Mouse (Mus musculus): ENCODE results near the gene Osbp2. TPM values are rescaled to one million over a fixed set of nuclear protein-coding genes. Genes with fewer than 3 reads are reported as not detected.

Gene Osbp2
- polyA plus RNA-seq, 1 experiment from 2014 or later, result 0.93 TPM

- WGBS, result 78% methylated on average over 15 of the region's 15 CpGs
- DNase-seq (ENCODE audit: low spot score), result no peak
- H3K27me3 ChIP-seq (replicated peaks; ENCODE audit: control insufficient read depth, insufficient read depth, low read length), result no peaks in the 10 kb centered on the region
These were observed 14.0 kb downstream of the Osbp2 start for GRCm38 (mm10) chr11:3849469-3850314.

DNA sequence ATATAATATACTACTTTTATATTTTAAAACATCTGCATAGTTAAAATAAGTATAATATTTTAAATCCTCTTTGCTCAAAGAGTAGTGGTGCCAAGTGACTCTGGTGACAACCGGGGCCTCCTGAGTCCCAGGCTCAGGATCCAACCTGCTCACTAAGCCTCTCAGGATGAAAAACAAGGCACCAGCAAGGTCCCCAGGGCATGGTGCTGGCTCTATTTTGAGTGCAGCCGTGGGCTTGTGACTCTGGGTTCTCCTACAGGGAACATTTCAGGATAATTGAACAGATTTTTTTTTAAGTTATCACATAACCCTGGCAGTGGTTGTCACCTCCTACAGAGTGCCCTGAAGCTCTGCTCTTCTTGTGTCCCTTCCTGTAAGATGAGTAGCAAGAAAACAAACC lies 17.4 kb downstream of the Osbp2 start:
- H3K4me3 ChIP-seq (ENCODE audit: low read depth, low read length), result no peak overlapping the region
- H3K4me2 ChIP-seq (ENCODE audit: low read depth, low read length), result no peak overlapping the region
- H3K4me1 ChIP-seq (ENCODE audit: control insufficient read depth, insufficient read depth, low read length), result 0 out of 2 replicates have a peak, but pooled peaks cover 2% of the 10 kb centered on the region
- no peak overlapping the region for H3K27ac ChIP-seq (replicated peaks; ENCODE audit: low read depth, low read length)
- WGBS, result 42% methylated on average over 2 of the region's 2 CpGs
- no peaks in the 10 kb centered on the region for H3K27me3 ChIP-seq (replicated peaks; ENCODE audit: control insufficient read depth, insufficient read depth, low read length)
- no peaks in the 10 kb centered on the region for H3K36me3 ChIP-seq (ENCODE audit: control insufficient read depth, insufficient read depth, low read length)
- H3K9me3 ChIP-seq (ENCODE audit: control insufficient read depth, low read length), result no peaks in the 10 kb centered on the region
- no peak overlapping the region for H3K9ac ChIP-seq (ENCODE audit: low read depth, low read length)
- DNase-seq (ENCODE audit: low spot score) (no peak), ATAC-seq (ENCODE audit: low read depth) (peak; percentile 55; the same call in 1 of the 2 replicates)

More at GRCm38 (mm10) chr11:3849469-3850314, 14.0 kb downstream of the Osbp2 start:
- no peak for ATAC-seq (ENCODE audit: low read depth)
- Histone ChIP-seq H3K4me3 (ENCODE audit: low read depth, low read length) (no peak overlapping the region), H3K9me3 (ENCODE audit: control insufficient read depth, low read length) (no peaks in the 10 kb centered on the region), H3K9ac (ENCODE audit: low read depth, low read length) (no peak overlapping the region), H3K36me3 (ENCODE audit: control insufficient read depth, insufficient read depth, low read length) (no peaks in the 10 kb centered on the region), H3K4me1 (ENCODE audit: control insufficient read depth, insufficient read depth, low read length) (0 out of 2 replicates have a peak, but pooled peaks cover 2% of the 10 kb centered on the region), H3K4me2 (ENCODE audit: low read depth, low read length) (no peak overlapping the region), H3K27ac (replicated peaks; ENCODE audit: low read depth, low read length) (no peak overlapping the region)

GRCm38 (mm10) chr11:3843943-3844734 lies 19.6 kb downstream of the Osbp2 start:
- H3K4me2 ChIP-seq (ENCODE audit: low read depth, low read length), result no peak overlapping the region
- WGBS, result 74% methylated on average over 17 of the region's 17 CpGs
- no peaks in the 10 kb centered on the region for H3K36me3 ChIP-seq (ENCODE audit: control insufficient read depth, insufficient read depth, low read length)
- ATAC-seq (ENCODE audit: low read depth), result no peak
- DNase-seq (ENCODE audit: low spot score), result no peak
- H3K27me3 ChIP-seq (replicated peaks; ENCODE audit: control insufficient read depth, insufficient read depth, low read length), result no peaks in the 10 kb centered on the region
- no peaks in the 10 kb centered on the region for H3K9me3 ChIP-seq (ENCODE audit: control insufficient read depth, low read length)
- H3K4me1 ChIP-seq (ENCODE audit: control insufficient read depth, insufficient read depth, low read length), result no peaks in the 10 kb centered on the region
- no peak overlapping the region for H3K4me3 ChIP-seq (ENCODE audit: low read depth, low read length)
- H3K27ac ChIP-seq (replicated peaks; ENCODE audit: low read depth, low read length), result no peak overlapping the region
- no peak overlapping the region for H3K9ac ChIP-seq (ENCODE audit: low read depth, low read length)

GRCm38 (mm10) chr11:3835271-3835670 lies 28.4 kb downstream of the Osbp2 start:
- H3K36me3 ChIP-seq (ENCODE audit: control insufficient read depth, insufficient read depth, low read length), result no peaks in the 10 kb centered on the region
- no peaks in the 10 kb centered on the region for H3K27me3 ChIP-seq (replicated peaks; ENCODE audit: control insufficient read depth, insufficient read depth, low read length)
- H3K9ac ChIP-seq (ENCODE audit: low read depth, low read length), result no peak overlapping the region
- H3K9me3 ChIP-seq (ENCODE audit: control insufficient read depth, low read length), result no peaks in the 10 kb centered on the region
- H3K27ac ChIP-seq (replicated peaks; ENCODE audit: low read depth, low read length), result no peak overlapping the region
- 62% methylated on average over 4 of the region's 4 CpGs for WGBS
- no peak overlapping the region for H3K4me2 ChIP-seq (ENCODE audit: low read depth, low read length)
- DNase-seq (ENCODE audit: low spot score) (no peak), ATAC-seq (ENCODE audit: low read depth) (no peak)
- H3K4me1 ChIP-seq (ENCODE audit: control insufficient read depth, insufficient read depth, low read length), result no peaks in the 10 kb centered on the region
- H3K4me3 ChIP-seq (ENCODE audit: low read depth, low read length), result no peak overlapping the region

DNA sequence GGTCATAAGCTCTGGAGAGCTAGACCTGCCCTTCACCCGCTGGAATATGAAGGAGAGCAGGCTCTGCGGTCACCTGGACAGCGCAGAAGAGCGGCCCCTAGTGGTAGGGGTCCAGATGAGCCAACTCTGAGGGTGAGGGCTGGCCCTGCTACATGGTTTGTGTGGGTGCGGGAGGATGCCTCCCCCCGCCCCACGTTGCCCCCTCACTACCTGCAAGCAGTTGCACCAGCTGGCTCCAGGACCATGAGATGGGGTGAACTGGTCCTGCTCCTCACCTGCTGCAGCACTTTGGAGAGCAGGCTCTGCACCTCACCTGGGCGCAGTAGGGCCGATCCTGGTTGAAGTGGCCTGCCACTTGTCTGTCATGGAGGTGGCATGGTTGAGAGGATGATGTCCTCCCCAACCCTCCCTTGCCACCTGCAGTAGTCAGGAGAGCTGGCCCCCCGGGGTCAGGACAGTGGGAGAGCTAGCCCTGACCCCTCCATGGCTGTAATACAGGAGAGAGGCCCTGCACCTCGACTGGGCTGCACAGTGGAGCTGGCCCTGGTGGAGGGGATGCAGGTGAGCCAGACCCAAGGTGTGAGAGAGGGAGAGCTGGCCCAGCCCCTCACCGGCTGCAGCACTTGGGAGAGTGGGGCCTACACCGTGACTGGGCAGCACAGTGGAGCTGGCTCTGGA lies 29.1 kb downstream of the Osbp2 start:
- Histone ChIP-seq H3K4me3 (ENCODE audit: low read depth, low read length) (no peak overlapping the region), H3K9me3 (ENCODE audit: control insufficient read depth, low read length) (no peaks in the 10 kb centered on the region), H3K27ac (replicated peaks; ENCODE audit: low read depth, low read length) (no peak overlapping the region), H3K9ac (ENCODE audit: low read depth, low read length) (no peak overlapping the region), H3K27me3 (replicated peaks; ENCODE audit: control insufficient read depth, insufficient read depth, low read length) (no peaks in the 10 kb centered on the region), H3K4me2 (ENCODE audit: low read depth, low read length) (peak overlapping the region; percentile 26; the same call in 1 of the 2 replicates), H3K36me3 (ENCODE audit: control insufficient read depth, insufficient read depth, low read length) (no peaks in the 10 kb centered on the region), H3K4me1 (ENCODE audit: control insufficient read depth, insufficient read depth, low read length) (no peaks in the 10 kb centered on the region)
- peak; percentile 33 for DNase-seq (ENCODE audit: low spot score)
- 75% methylated on average over 7 of the region's 13 CpGs for WGBS
- ATAC-seq (ENCODE audit: low read depth), result peak; percentile 33; the same call in 1 of the 2 replicates

DNA sequence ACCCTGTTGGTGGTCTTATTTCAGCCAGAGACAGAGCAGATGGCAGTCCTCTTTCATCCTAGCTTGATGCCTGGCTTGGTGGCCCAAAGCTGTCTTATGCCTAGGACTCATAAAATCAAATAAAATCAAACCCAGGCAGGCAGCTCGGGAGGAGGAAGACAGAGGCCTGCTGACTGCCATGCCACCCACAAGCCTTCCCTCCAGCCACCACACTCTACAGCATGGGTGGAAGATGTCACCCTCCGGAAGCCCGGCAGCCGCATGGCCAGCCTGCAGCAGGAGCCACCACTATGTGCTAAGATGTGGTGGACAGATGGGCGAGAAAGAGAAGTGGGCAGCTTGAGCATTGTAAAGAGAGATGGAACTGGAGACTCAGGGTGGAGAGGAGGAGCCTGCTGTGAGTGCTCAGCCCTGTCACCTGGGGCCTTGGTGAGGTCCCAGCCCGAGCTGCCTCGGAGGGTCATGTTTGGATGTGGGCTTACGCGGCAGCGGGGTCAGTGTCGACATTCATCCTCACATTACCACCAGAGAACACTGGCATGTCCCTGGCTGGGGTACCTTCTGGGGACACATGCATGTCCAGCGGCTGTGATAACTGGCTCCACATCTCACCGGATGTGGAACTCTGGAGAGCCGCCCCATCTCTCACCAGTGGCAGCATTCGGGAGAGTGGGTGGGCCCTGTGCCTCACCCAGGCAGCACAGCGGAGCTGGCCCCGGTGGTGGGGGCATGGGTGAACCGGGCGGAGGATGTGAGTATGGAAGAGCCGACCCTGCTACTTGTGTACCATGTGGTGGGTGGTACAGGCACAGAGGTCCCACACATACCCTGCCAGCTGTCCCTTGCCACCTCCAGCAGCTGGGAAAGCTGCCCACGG lies 29.9 kb downstream of the Osbp2 start:
- Histone ChIP-seq H3K27ac (replicated peaks; ENCODE audit: low read depth, low read length) (no peak overlapping the region), H3K9me3 (ENCODE audit: control insufficient read depth, low read length) (no peaks in the 10 kb centered on the region), H3K27me3 (replicated peaks; ENCODE audit: control insufficient read depth, insufficient read depth, low read length) (no peaks in the 10 kb centered on the region), H3K4me1 (ENCODE audit: control insufficient read depth, insufficient read depth, low read length) (no peaks in the 10 kb centered on the region), H3K9ac (ENCODE audit: low read depth, low read length) (no peak overlapping the region), H3K36me3 (ENCODE audit: control insufficient read depth, insufficient read depth, low read length) (no peaks in the 10 kb centered on the region), H3K4me2 (ENCODE audit: low read depth, low read length) (peak overlapping the region; percentile 26; the same call in 1 of the 2 replicates), H3K4me3 (ENCODE audit: low read depth, low read length) (no peak overlapping the region)
- DNase-seq (ENCODE audit: low spot score) (no peak), ATAC-seq (ENCODE audit: low read depth) (peak; percentile 50; the same call in 1 of the 2 replicates)
- WGBS, result 48% methylated on average over 19 of the region's 21 CpGs

DNA sequence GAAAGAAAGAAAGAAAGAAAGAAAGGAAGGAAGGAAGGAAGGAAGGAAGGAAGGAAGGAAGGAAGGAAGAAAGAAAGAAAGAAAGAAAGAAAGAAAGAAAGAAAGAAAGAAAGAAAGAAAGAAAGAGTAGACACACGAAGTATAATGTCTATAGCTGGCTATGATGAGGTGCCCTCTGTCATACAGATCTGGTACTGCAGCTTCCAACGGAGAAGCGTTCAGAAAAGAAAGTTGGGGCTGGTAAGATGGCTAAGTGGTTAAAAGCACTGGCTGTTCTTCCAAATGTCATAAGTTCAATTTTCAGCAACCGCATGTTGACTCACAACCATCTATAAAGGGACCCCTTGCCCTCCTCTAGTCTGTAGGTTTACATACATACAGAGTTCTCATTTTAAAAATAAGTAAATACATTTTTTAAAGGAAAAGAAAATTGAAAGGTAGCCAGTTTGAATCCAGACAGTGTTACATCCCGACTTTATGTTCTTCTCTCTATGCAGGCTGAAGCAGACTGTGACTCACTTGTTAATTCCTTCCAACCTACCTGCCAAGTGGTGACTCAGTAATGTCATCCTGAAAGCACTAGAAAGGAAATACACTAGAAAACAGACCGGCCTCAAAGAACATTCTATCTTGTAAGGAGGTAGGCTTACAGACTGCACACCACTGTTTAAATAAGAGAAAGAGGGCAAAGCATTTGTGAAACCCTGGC lies 31.4 kb downstream of the Osbp2 start:
- no peak overlapping the region for H3K4me3 ChIP-seq (ENCODE audit: low read depth, low read length)
- ATAC-seq (ENCODE audit: low read depth) (no peak), DNase-seq (ENCODE audit: low spot score) (no peak)
- H3K27me3 ChIP-seq (replicated peaks; ENCODE audit: control insufficient read depth, insufficient read depth, low read length), result no peaks in the 10 kb centered on the region
- WGBS, result 50% methylated on average over 6 of the region's 6 CpGs
- H3K27ac ChIP-seq (replicated peaks; ENCODE audit: low read depth, low read length), result no peak overlapping the region
- no peak overlapping the region for H3K9ac ChIP-seq (ENCODE audit: low read depth, low read length)
- no peaks in the 10 kb centered on the region for H3K4me1 ChIP-seq (ENCODE audit: control insufficient read depth, insufficient read depth, low read length)
- no peak overlapping the region for H3K4me2 ChIP-seq (ENCODE audit: low read depth, low read length)
- no peaks in the 10 kb centered on the region for H3K36me3 ChIP-seq (ENCODE audit: control insufficient read depth, insufficient read depth, low read length)
- H3K9me3 ChIP-seq (ENCODE audit: control insufficient read depth, low read length), result no peaks in the 10 kb centered on the region
